Mouse (Mus musculus): ENCODE measurements around the gene Ppp1r9a.

DNA sequence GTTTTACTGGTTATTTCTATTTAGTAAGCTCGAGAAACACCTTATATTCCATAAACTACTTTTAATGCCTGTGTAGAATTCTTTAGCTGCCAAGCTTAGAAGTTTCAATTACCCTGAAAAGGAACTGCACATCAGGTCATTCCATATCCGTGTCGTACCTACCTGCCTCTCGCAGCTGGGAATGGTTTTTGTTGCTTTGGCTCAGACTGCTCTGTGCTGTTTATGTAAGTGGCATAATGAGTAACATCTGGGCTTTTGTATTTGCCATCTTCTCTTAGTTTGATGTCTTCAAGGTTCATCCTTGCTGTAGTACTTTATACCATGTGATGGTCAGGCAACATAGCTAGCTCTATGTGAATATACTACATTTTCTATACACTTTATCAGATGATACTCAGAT is 47.0 kb downstream of the Ppp1r9a start:
- no peak for TF ChIP-seq CTCF (IDR thresholded peaks at IDR 0.05; ENCODE audit: low read depth)
- TF ChIP-seq EP300 (IDR thresholded peaks at IDR 0.05; ENCODE audit: low read depth) = no peak
